Mouse (Mus musculus) embryonic fibroblast, embryonic 13.5 days (primary cell): ENCODE results near the gene Cps1. TPM values are rescaled to one million over a fixed set of nuclear protein-coding genes. Genes with fewer than 3 reads are reported as not detected.

Source experiments
- H3K27ac ChIP-seq: 2 replicates; pipeline ENCODE4 v1.5.1; 2012; ENCODE audit warnings: low read length, control low read depth, inconsistent platforms; ENCODE audit not compliant: insufficient read depth
- H3K4me1 ChIP-seq: 2 replicates; pipeline ENCODE4 v1.6.1; 2011; ENCODE audit warnings: low read length; ENCODE audit not compliant: control insufficient read depth, insufficient read depth
- H3K4me3 ChIP-seq: 2 replicates; pipeline ENCODE4 v1.5.1; 2011; ENCODE audit warnings: mild to moderate bottlenecking, control low read depth, low read length; ENCODE audit not compliant: insufficient read depth
- CTCF ChIP-seq: IDR thresholded peaks from 2 replicates; pipeline ENCODE4 v1.5.1; 2011; ENCODE audit warnings: mild to moderate bottlenecking, control low read depth, low read length, moderate library complexity, borderline replicate concordance; ENCODE audit not compliant: insufficient read depth
- POLR2A ChIP-seq: IDR thresholded peaks from 2 replicates; pipeline ENCODE4 v1.6.1; 2011; ENCODE audit warnings: low read depth, mild to moderate bottlenecking, control low read depth, low read length, moderate library complexity
- polyA plus RNA-seq: library from polyadenylated mRNA; stranded (reverse); fragments of >200 nt; gene quantifications from 2 replicates; pipeline ENCODE4 v1.2.4, GENCODE M21; 2011; ENCODE audit warnings: low read depth; ENCODE audit not compliant: missing spikeins, insufficient read length

The Cps1 gene
- polyA plus RNA-seq: not detected in 2 replicates

- no peak within 1 kb of the TSS for H3K4me3 ChIP-seq
- H3K4me1 ChIP-seq: no peaks in the 10 kb centered on the region
- no peak for TF ChIP-seq POLR2A
- TF ChIP-seq CTCF: no peak
- no peak within 1 kb of the TSS for H3K27ac ChIP-seq
Measured at GRCm38 (mm10) chr1:67122797-67123196, at the start of gene Cps1. Gene Cps1, plus strand, starts transcription at chr1:67123026.

GRCm38 (mm10) chr1:67077739-67078138 is 45.1 kb upstream of the Cps1 start:
- H3K27ac ChIP-seq: no peak overlapping the region
- no peak for TF ChIP-seq POLR2A
- TF ChIP-seq CTCF: no peak

GRCm38 (mm10) chr1:67078666-67079065 is 44.2 kb upstream of the Cps1 start:
- no peak overlapping the region for H3K27ac ChIP-seq
- TF ChIP-seq CTCF (no peak), POLR2A (no peak)
- no peaks in the 10 kb centered on the region for H3K4me1 ChIP-seq
- H3K4me3 ChIP-seq: no peak overlapping the region

More at GRCm38 (mm10) chr1:67077739-67078138, 45.1 kb upstream of the Cps1 start:
- no peaks in the 10 kb centered on the region for H3K4me1 ChIP-seq
- H3K4me3 ChIP-seq: no peak overlapping the region

- no peak overlapping the region for H3K4me3 ChIP-seq
- no peak for TF ChIP-seq CTCF
- TF ChIP-seq POLR2A: no peak
- H3K4me1 ChIP-seq: no peaks in the 10 kb centered on the region
- H3K27ac ChIP-seq: no peak overlapping the region
Measured at GRCm38 (mm10) chr1:67079146-67079545, 43.7 kb upstream of the Cps1 start.

- Histone ChIP-seq H3K27ac (no peak overlapping the region), H3K4me3 (no peak overlapping the region), H3K4me1 (no peaks in the 10 kb centered on the region)
- TF ChIP-seq POLR2A (no peak), CTCF (no peak)
Measured at GRCm38 (mm10) chr1:67092473-67092872, 30.4 kb upstream of the Cps1 start.

GRCm38 (mm10) chr1:67099215-67099614 is 23.6 kb upstream of the Cps1 start:
- no peak overlapping the region for H3K27ac ChIP-seq
- TF ChIP-seq CTCF (no peak), POLR2A (no peak)
- no peaks in the 10 kb centered on the region for H3K4me1 ChIP-seq
- no peak overlapping the region for H3K4me3 ChIP-seq

- no peak for TF ChIP-seq CTCF
- TF ChIP-seq POLR2A: no peak
- no peak overlapping the region for H3K27ac ChIP-seq
- no peak overlapping the region for H3K4me3 ChIP-seq
- no peaks in the 10 kb centered on the region for H3K4me1 ChIP-seq
Measured at GRCm38 (mm10) chr1:67103476-67104248, 19.2 kb upstream of the Cps1 start.

DNA sequence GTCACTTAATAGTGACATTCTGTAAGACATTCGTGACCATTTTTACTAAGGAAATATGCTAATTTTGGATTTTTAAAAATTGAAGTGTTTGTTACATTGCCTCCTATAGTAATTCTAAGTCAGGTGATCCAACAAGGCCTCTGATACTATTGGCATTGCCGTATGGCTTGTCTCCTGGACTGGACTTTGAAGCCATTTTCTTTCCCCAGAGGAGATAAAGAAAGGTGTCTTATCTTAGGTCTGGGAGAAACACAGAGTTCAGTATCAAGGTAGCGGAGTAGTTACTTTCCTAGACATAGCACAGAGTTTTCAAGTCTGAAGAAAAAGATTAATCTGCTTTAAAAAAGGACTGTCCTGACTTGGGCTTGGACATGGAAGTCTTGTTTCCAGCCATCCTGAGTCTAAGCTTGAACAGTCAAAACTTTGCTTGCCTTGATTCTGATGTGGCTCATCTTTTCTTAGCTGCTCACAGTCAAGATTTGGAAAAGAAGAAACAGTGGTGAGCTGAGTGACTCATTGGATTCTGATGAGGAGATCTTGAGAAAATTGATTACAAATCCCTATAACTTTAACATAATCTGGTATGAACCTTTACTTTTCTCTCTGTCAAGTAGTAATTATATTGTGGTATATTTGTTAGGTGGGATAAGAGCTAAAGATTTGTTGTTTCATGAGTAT is 11.1 kb upstream of the Cps1 start:
- Histone ChIP-seq H3K4me3 (no peak overlapping the region), H3K4me1 (no peaks in the 10 kb centered on the region)
- no peak for TF ChIP-seq POLR2A
- no peak for TF ChIP-seq CTCF

DNA sequence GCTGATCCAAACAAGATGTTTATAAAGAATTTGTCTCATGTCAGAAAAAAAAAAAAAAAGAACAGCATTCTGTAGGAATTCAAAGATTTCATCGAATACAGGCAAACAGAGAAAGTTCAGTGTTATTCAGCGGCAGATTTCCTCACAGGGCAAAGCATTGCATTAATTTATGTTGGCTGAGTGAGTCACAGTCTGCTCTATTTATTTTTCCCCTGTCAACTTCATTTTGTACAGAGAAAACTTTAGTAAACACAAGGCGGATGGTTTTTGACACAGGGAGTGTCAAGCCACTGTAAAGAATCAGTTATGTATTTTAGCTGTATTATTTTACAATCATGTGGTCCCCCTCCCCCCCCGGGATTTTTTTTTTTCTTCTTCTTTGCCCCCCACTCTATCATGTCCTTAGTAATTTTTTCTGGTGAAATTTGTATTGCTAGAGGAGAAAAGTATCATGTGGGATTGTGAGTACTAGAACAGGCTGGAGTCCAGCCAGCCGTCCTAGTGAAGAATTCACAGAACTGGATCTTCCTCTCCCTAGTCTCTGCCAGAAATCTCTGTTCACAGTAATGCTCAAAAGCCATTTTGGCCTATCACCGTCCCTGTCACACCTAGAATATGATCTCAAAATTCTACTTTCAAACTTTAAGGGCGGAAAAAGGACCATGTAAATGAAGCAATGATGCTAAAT is 9.3 kb upstream of the Cps1 start:
- H3K27ac ChIP-seq: no peak overlapping the region
- H3K4me3 ChIP-seq: no peak overlapping the region
- TF ChIP-seq POLR2A (no peak), CTCF (no peak)
- H3K4me1 ChIP-seq: no peaks in the 10 kb centered on the region

More for the DNA sequence above, 11.1 kb upstream of the Cps1 start:
- no peak overlapping the region for H3K27ac ChIP-seq
